ENCODE assay signal across 9 mouse cellular contexts in the genomic region with DNA sequence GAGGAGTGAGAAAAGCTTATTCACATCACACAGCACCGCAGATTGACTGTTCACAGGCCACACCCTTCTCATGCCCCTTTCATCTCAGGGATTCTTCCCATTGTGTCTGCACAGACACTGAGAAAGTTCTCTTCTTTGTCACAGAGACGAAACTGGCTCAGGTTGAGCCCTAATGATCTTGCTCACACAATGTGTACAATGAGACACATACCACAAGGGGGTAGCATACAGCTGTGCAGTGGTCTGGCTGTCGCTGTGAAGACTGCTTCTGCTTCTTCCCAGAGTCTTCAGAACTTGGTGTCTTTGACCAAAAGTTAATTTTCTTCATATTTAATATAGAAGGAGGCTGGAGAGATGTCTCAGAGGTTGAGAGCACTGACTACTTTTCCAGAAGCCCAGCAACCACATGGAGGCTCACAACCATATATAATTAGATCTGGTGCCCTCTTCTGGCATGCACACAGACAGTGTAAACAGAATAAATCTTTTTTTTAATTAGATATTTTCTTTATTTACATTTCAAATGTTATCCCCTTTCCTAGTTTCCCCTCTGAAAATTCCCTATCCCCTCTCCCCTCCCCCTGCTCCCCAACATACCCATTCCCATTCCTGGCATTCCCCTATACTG. TPM values are rescaled to one million over a fixed set of nuclear protein-coding genes. Genes with fewer than 3 reads are reported as not detected.
DNase-seq lines count a peak whose midpoint lies in the region; ATAC-seq and TF ChIP-seq lines count a peak whose summit lies in the region.
"Had no signal": no experiment of that assay in that cellular context is flagged by ENCODE, and none has a peak within 500 bp of the region (broad histone marks: within the 10 kb centered on the region; RNA-seq: fewer than 3 reads in every experiment).

No protein-coding gene starts in this region.

- H3K4me1 ChIP-seq in spleen, adult 2 months (ENCODE audit: control insufficient read depth, insufficient read depth, insufficient read length) = no peaks in the 10 kb centered on the region
- no peaks in the 10 kb centered on the region for H3K4me1 ChIP-seq in midbrain, embryonic 13.5 days (replicated peaks)

- H3K27ac ChIP-seq in spleen, adult 2 months (ENCODE audit: insufficient read depth, low read length) = no peak overlapping the region
- no peak overlapping the region for H3K27ac ChIP-seq in midbrain, embryonic 13.5 days

- WGBS in spleen, adult 2 months = 27% methylated on average over 3 of the region's 3 CpGs
- WGBS in midbrain, embryonic 13.5 days = 24% methylated on average over 3 of the region's 3 CpGs

- no peak for TF ChIP-seq POLR2A in spleen, adult 2 months (IDR thresholded peaks at IDR 0.05; ENCODE audit: low read depth, low read length)

- no peak for ATAC-seq in midbrain, embryonic 13.5 days

- H3K4me2 ChIP-seq in midbrain, embryonic 13.5 days (replicated peaks) = no peak overlapping the region

- H3K9ac ChIP-seq in midbrain, embryonic 13.5 days (replicated peaks) = no peak overlapping the region

- H3K27me3 ChIP-seq in spleen, adult 2 months (ENCODE audit: control insufficient read depth, insufficient read depth, low read length) = no peaks in the 10 kb centered on the region
- H3K27me3 ChIP-seq in midbrain, embryonic 13.5 days = no peaks in the 10 kb centered on the region

- TF ChIP-seq CTCF in spleen, adult 2 months (IDR thresholded peaks at IDR 0.05; ENCODE audit: extremely low read depth, insufficient read depth, insufficient read length, insufficient replicate concordance) = peak; percentile 72; the same call in 1 of the 2 replicates

- H3K4me3 ChIP-seq in spleen, adult 2 months (ENCODE audit: extremely low read depth, insufficient read depth, insufficient read length) = no peak overlapping the region
- no peak overlapping the region for H3K4me3 ChIP-seq in midbrain, embryonic 13.5 days (replicated peaks)

- no peaks in the 10 kb centered on the region for H3K9me3 ChIP-seq in midbrain, embryonic 13.5 days
- H3K9me3 ChIP-seq: G1E had no signal

- DNase-seq in adrenal gland, postnatal 14 days = peak; percentile 34
- no peak for DNase-seq in adrenal gland, adult 18-20 months (ENCODE audit: low spot score in 2 of 2)
- peak; percentile 2 for DNase-seq in ovary, postnatal 14 days (ENCODE audit: low spot score)
- no peak for DNase-seq in ovary, postnatal 10 days (ENCODE audit: low spot score)
- peak; percentile 14 to 50 for DNase-seq in frontal cortex, postnatal 36 days (ENCODE audit: low spot score in 2 of 2)
- DNase-seq in lung, adult 18-20 months = peak; percentile 3 to 5
- DNase-seq in spleen, adult 2 months (ENCODE audit: low read depth in 1 of 2, low spot score in 2 of 2) = peak; percentile 29 to 49

- H3K36me3 ChIP-seq in spleen, adult 2 months (ENCODE audit: control insufficient read depth, insufficient read depth, low read length) = no peaks in the 10 kb centered on the region
- H3K36me3 ChIP-seq in midbrain, embryonic 13.5 days = no peaks in the 10 kb centered on the region
- H3K36me3 ChIP-seq: G1E had no signal

RNA-seq across cellular contexts. Expression of gene Lair1, which starts 36.1 kb away (rescaled TPM):
- total RNA-seq in adrenal gland, postnatal 14 days (2021) = 0.59 and 1.8 TPM in 2 replicates
- total RNA-seq in adrenal gland, adult 18-20 months (2021) = 1 to 10 TPM; 2.1 to 4.3 TPM
- polyA plus RNA-seq in spleen, adult 2 months (2012; rRNA removed) = 26.3 and 34.1 TPM in 2 replicates
- polyA plus RNA-seq in midbrain, embryonic 13.5 days (2015; fragmentation: Nextera tagmentation; extraction: Ambion mirVana) = 1.8 and 2.2 TPM in 2 replicates

Comparison
In these comparisons a context has a peak if more than half of its experiments do, and no peak if none do; other contexts are left out.
1. DNase-seq: peak in adrenal gland, postnatal 14 days (single experiment), ovary, postnatal 14 days (single experiment), frontal cortex, postnatal 36 days (2 of 2), lung, adult 18-20 months (2 of 2) and spleen, adult 2 months (2 of 2); none in adrenal gland, adult 18-20 months (0 of 2) and ovary, postnatal 10 days (single experiment).